Mouse (Mus musculus): Measurements from ENCODE around the gene Tsen2. TPM values are rescaled to one million over a fixed set of nuclear protein-coding genes. Genes with fewer than 3 reads are reported as not detected.

The Tsen2 gene
- polyA plus RNA-seq, 1 experiment from 2014 or later: 8.5 TPM

DNA sequence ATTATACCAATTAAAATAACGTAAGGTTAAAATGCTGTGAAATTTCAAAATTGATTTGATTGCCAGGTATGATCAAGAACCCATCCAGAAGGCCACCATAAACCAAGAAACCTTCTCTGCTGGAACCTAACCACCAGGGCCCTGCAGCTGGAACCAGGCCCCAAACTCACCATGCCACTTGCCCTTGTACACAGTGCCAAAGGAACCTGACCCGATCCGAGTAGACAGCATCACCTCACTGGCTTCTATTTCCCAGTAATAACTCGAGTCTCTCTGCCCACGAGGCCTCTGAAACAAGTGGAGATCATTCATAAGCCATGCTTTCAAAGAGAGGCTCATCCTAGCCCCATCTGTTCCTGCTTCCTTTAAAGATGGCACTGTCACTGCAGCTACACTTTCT lies 81.7 kb downstream of the Tsen2 start:
- Histone ChIP-seq H3K27ac (ENCODE audit: low read length) (no peak overlapping the region), H3K9ac (ENCODE audit: low read depth, low read length) (no peak overlapping the region), H3K36me3 (ENCODE audit: control insufficient read depth, insufficient read depth) (peaks cover 34% of the 10 kb centered on the region), H3K9me3 (replicated peaks; ENCODE audit: control insufficient read depth, low read length) (no peaks in the 10 kb centered on the region), H3K27me3 (ENCODE audit: control insufficient read depth, insufficient read depth, low read depth, low read length) (no peaks in the 10 kb centered on the region), H3K4me2 (ENCODE audit: low read depth, low read length) (no peak overlapping the region), H3K4me3 (ENCODE audit: low read depth, low read length) (no peak overlapping the region), H3K4me1 (ENCODE audit: control insufficient read depth, low read depth, low read length) (peaks cover 3% of the 10 kb centered on the region)
- 86% methylated on average over 5 of the region's 5 CpGs for WGBS (ENCODE audit: insufficient replicate concordance)
- ATAC-seq (ENCODE audit: low read depth): no peak

Other genes with a start within 250 kb of the Tsen2 start
- 1.5 and 1.7 TPM in 2 replicates for gene Pparg, start 183.7 kb upstream of the Tsen2 start, polyA plus RNA-seq (2015; fragmentation: Nextera tagmentation; extraction: Ambion mirVana)
- 10.8 and 12.5 TPM in 2 replicates for gene Mkrn2os, start 47.9 kb downstream of the Tsen2 start, polyA plus RNA-seq (2015; fragmentation: Nextera tagmentation; extraction: Ambion mirVana)
- 7.8 and 8.6 TPM in 2 replicates for gene Mkrn2, start 57.2 kb downstream of the Tsen2 start, polyA plus RNA-seq (2015; fragmentation: Nextera tagmentation; extraction: Ambion mirVana)
- 36.8 and 39.3 TPM in 2 replicates for gene Raf1, start 132.0 kb downstream of the Tsen2 start, polyA plus RNA-seq (2015; fragmentation: Nextera tagmentation; extraction: Ambion mirVana)
- gene Tmem40, start 217.7 kb downstream of the Tsen2 start, polyA plus RNA-seq (2015; fragmentation: Nextera tagmentation; extraction: Ambion mirVana): 28.8 and 29.0 TPM in 2 replicates
- 2.5 and 2.8 TPM in 2 replicates for gene Cand2, start 229.9 kb downstream of the Tsen2 start, polyA plus RNA-seq (2015; fragmentation: Nextera tagmentation; extraction: Ambion mirVana)

Measured in liver, embryonic 16.5 days (tissue).